Mouse (Mus musculus): ENCODE results near the gene Srsf11.

- TF ChIP-seq CTCF (IDR thresholded peaks at IDR 0.05; ENCODE audit: borderline replicate concordance, control insufficient read depth, extremely low read depth, insufficient read depth, low read length, poor library complexity): no peak
- no peak for TF ChIP-seq POLR2A (IDR thresholded peaks at IDR 0.05; ENCODE audit: control insufficient read depth, extremely low read depth, insufficient read depth, low read length, poor library complexity)
These were observed 40.4 kb upstream of the Srsf11 start for GRCm38 (mm10) chr3:158076685-158077379.
